Mouse (Mus musculus): ENCODE data around the gene Mttp.

Mttp gene

GRCm38 (mm10) chr3:138133916-138134315 is 10.9 kb downstream of the Mttp start:
- DNase-seq (ENCODE audit: low spot score), result no peak

- DNase-seq (ENCODE audit: low spot score), result no peak
Observed at GRCm38 (mm10) chr3:138133463-138133862, 11.3 kb downstream of the Mttp start.

- DNase-seq (ENCODE audit: low spot score), result no peak
Observed at GRCm38 (mm10) chr3:138131168-138131567, 13.6 kb downstream of the Mttp start.

GRCm38 (mm10) chr3:138130692-138131091 is 14.1 kb downstream of the Mttp start:
- DNase-seq (ENCODE audit: low spot score), result no peak

- DNase-seq (ENCODE audit: low spot score), result no peak
Observed at GRCm38 (mm10) chr3:138129110-138129509, 15.7 kb downstream of the Mttp start.

GRCm38 (mm10) chr3:138123842-138124241 is 20.9 kb downstream of the Mttp start:
- no peak for DNase-seq (ENCODE audit: low spot score)

GRCm38 (mm10) chr3:138121461-138121860 is 23.3 kb downstream of the Mttp start:
- DNase-seq (ENCODE audit: low spot score), result no peak

- DNase-seq (ENCODE audit: low spot score), result no peak
Observed at GRCm38 (mm10) chr3:138119444-138120105, 25.2 kb downstream of the Mttp start.

GRCm38 (mm10) chr3:138118831-138119230 is 25.9 kb downstream of the Mttp start:
- DNase-seq (ENCODE audit: low spot score), result no peak

- DNase-seq (ENCODE audit: low spot score), result no peak
Observed at GRCm38 (mm10) chr3:138118392-138118791, 26.4 kb downstream of the Mttp start.

GRCm38 (mm10) chr3:138116871-138117270 is 27.9 kb downstream of the Mttp start:
- DNase-seq (ENCODE audit: low spot score), result no peak

- no peak for DNase-seq (ENCODE audit: low spot score)
Observed at GRCm38 (mm10) chr3:138114106-138114505, 30.7 kb downstream of the Mttp start.

GRCm38 (mm10) chr3:138110910-138111782 is 33.6 kb downstream of the Mttp start:
- DNase-seq (ENCODE audit: low spot score), result no peak

GRCm38 (mm10) chr3:138106887-138107286 is 37.9 kb downstream of the Mttp start:
- no peak for DNase-seq (ENCODE audit: low spot score)

GRCm38 (mm10) chr3:138105056-138105455 is 39.7 kb downstream of the Mttp start:
- no peak for DNase-seq (ENCODE audit: low spot score)

GRCm38 (mm10) chr3:138103690-138104089 is 41.1 kb downstream of the Mttp start:
- no peak for DNase-seq (ENCODE audit: low spot score)

GRCm38 (mm10) chr3:138101936-138102335 is 42.8 kb downstream of the Mttp start:
- no peak for DNase-seq (ENCODE audit: low spot score)

GRCm38 (mm10) chr3:138097718-138098117 is 47.0 kb downstream of the Mttp start:
- DNase-seq (ENCODE audit: low spot score), result no peak

- no peak for DNase-seq (ENCODE audit: low spot score)
Observed at GRCm38 (mm10) chr3:138096263-138097028, 48.3 kb downstream of the Mttp start.

- no peak for DNase-seq (ENCODE audit: low spot score)
Observed at GRCm38 (mm10) chr3:138095718-138096117, 49.0 kb downstream of the Mttp start.

GRCm38 (mm10) chr3:138095301-138095700 is 49.5 kb downstream of the Mttp start:
- no peak for DNase-seq (ENCODE audit: low spot score)

GRCm38 (mm10) chr3:138083896-138084295 is 60.9 kb downstream of the Mttp start:
- no peak for DNase-seq (ENCODE audit: low spot score)

All from urinary bladder, postnatal 10 days (tissue).